Mouse (Mus musculus): ENCODE data around the gene Ikzf3. TPM values are rescaled to one million over a fixed set of nuclear protein-coding genes. Genes with fewer than 3 reads are reported as not detected.

Gene Ikzf3
- polyA plus RNA-seq, 1 experiment from 2014 or later: not detected

GRCm38 (mm10) chr11:98555124-98555700, 9.4 kb upstream of the Ikzf3 start:
- Histone ChIP-seq H3K4me3 (no peak overlapping the region), H3K4me1 (peaks cover 5% of the 10 kb centered on the region), H3K36me3 (no peaks in the 10 kb centered on the region), H3K27ac (no peak overlapping the region), H3K9me3 (replicated peaks) (no peaks in the 10 kb centered on the region), H3K27me3 (ENCODE audit: low read depth, poor library complexity, severe bottlenecking) (peaks cover 12% of the 10 kb centered on the region)
- 75% methylated on average over 12 of the region's 12 CpGs for WGBS
- DNase-seq (ENCODE audit: low spot score): no peak

- no peaks in the 10 kb centered on the region for H3K36me3 ChIP-seq
- no peak overlapping the region for H3K4me3 ChIP-seq
- peaks cover 19% of the 10 kb centered on the region for H3K27me3 ChIP-seq (ENCODE audit: low read depth, poor library complexity, severe bottlenecking)
- no peak for DNase-seq (ENCODE audit: low spot score)
- no peak overlapping the region for H3K27ac ChIP-seq
- H3K9me3 ChIP-seq (replicated peaks): no peaks in the 10 kb centered on the region
- H3K4me1 ChIP-seq: peaks cover 5% of the 10 kb centered on the region
- 89% methylated on average over 4 of the region's 4 CpGs for WGBS
Measured at GRCm38 (mm10) chr11:98553966-98554365, 8.1 kb upstream of the Ikzf3 start.

GRCm38 (mm10) chr11:98550975-98551828, 5.4 kb upstream of the Ikzf3 start, which contains the start of gene Zpbp2:
Gene Zpbp2 (plus strand): TSS chr11:98551097.
- peaks cover 46% of the 10 kb centered on the region for H3K27me3 ChIP-seq (ENCODE audit: low read depth, poor library complexity, severe bottlenecking)
- peaks cover 5% of the 10 kb centered on the region for H3K4me1 ChIP-seq
- H3K27ac ChIP-seq: peak within 1 kb of the TSS; percentile 88
- H3K4me3 ChIP-seq: peak within 1 kb of the TSS; percentile 69
- DNase-seq (ENCODE audit: low spot score): peak; percentile 97
- 1% methylated on average over 51 of the region's 51 CpGs for WGBS
- H3K36me3 ChIP-seq: no peaks in the 10 kb centered on the region
- H3K9me3 ChIP-seq (replicated peaks): no peaks in the 10 kb centered on the region

- H3K27ac ChIP-seq: peak overlapping the region; percentile 88
- H3K36me3 ChIP-seq: no peaks in the 10 kb centered on the region
- peak overlapping the region; percentile 69 for H3K4me3 ChIP-seq
- 19% methylated on average over 20 of the region's 20 CpGs for WGBS
- H3K9me3 ChIP-seq (replicated peaks): no peaks in the 10 kb centered on the region
- no peak for DNase-seq (ENCODE audit: low spot score)
- H3K27me3 ChIP-seq (ENCODE audit: low read depth, poor library complexity, severe bottlenecking): peaks cover 54% of the 10 kb centered on the region
- peaks cover 10% of the 10 kb centered on the region for H3K4me1 ChIP-seq
Measured at GRCm38 (mm10) chr11:98550311-98550974, 4.6 kb upstream of the Ikzf3 start.

- Histone ChIP-seq H3K4me1 (peaks cover 13% of the 10 kb centered on the region), H3K27ac (no peak overlapping the region), H3K9me3 (replicated peaks) (no peaks in the 10 kb centered on the region), H3K4me3 (no peak overlapping the region), H3K36me3 (no peaks in the 10 kb centered on the region), H3K27me3 (ENCODE audit: low read depth, poor library complexity, severe bottlenecking) (peaks cover 65% of the 10 kb centered on the region)
- DNase-seq (ENCODE audit: low spot score): no peak
- WGBS: 69% methylated on average over 4 of the region's 4 CpGs
Measured at GRCm38 (mm10) chr11:98549363-98549762, 3.5 kb upstream of the Ikzf3 start.

GRCm38 (mm10) chr11:98547308-98547693, 1.5 kb upstream of the Ikzf3 start:
- Histone ChIP-seq H3K27me3 (ENCODE audit: low read depth, poor library complexity, severe bottlenecking) (peaks cover 85% of the 10 kb centered on the region), H3K4me1 (peaks cover 13% of the 10 kb centered on the region), H3K27ac (no peak overlapping the region), H3K4me3 (no peak overlapping the region), H3K36me3 (no peaks in the 10 kb centered on the region), H3K9me3 (replicated peaks) (no peaks in the 10 kb centered on the region)
- 68% methylated on average over 3 of the region's 3 CpGs for WGBS
- no peak for DNase-seq (ENCODE audit: low spot score)

GRCm38 (mm10) chr11:98546529-98547307, 887 bp upstream of the Ikzf3 start:
- no peak overlapping the region for H3K27ac ChIP-seq
- no peaks in the 10 kb centered on the region for H3K36me3 ChIP-seq
- WGBS: 40% methylated on average over 12 of the region's 12 CpGs

GRCm38 (mm10) chr11:98544890-98545677, 747 bp downstream of the Ikzf3 start:
- Histone ChIP-seq H3K4me3 (peak overlapping the region; percentile 58), H3K27me3 (ENCODE audit: low read depth, poor library complexity, severe bottlenecking) (peaks cover 92% of the 10 kb centered on the region), H3K27ac (peak overlapping the region; percentile 50; the same call in 1 of the 2 replicates), H3K36me3 (no peaks in the 10 kb centered on the region), H3K4me1 (peaks cover 8% of the 10 kb centered on the region), H3K9me3 (replicated peaks) (no peaks in the 10 kb centered on the region)
- no peak for DNase-seq (ENCODE audit: low spot score)
- WGBS: 5% methylated on average over 16 of the region's 16 CpGs

More at GRCm38 (mm10) chr11:98546529-98547307, 887 bp upstream of the Ikzf3 start:
- DNase-seq (ENCODE audit: low spot score): no peak
- H3K4me1 ChIP-seq: peaks cover 13% of the 10 kb centered on the region
- no peak overlapping the region for H3K4me3 ChIP-seq
- peaks cover 91% of the 10 kb centered on the region for H3K27me3 ChIP-seq (ENCODE audit: low read depth, poor library complexity, severe bottlenecking)
- no peaks in the 10 kb centered on the region for H3K9me3 ChIP-seq (replicated peaks)

GRCm38 (mm10) chr11:98543414-98543813, 2.4 kb downstream of the Ikzf3 start:
- WGBS: 89% methylated on average over 1 of the region's 1 CpGs
- peaks cover 76% of the 10 kb centered on the region for H3K27me3 ChIP-seq (ENCODE audit: low read depth, poor library complexity, severe bottlenecking)

GRCm38 (mm10) chr11:98542553-98542952, 3.3 kb downstream of the Ikzf3 start:
- H3K27ac ChIP-seq: no peak overlapping the region
- WGBS: 77% methylated on average over 8 of the region's 8 CpGs
- H3K27me3 ChIP-seq (ENCODE audit: low read depth, poor library complexity, severe bottlenecking): peaks cover 67% of the 10 kb centered on the region
- H3K36me3 ChIP-seq: no peaks in the 10 kb centered on the region
- H3K4me3 ChIP-seq: no peak overlapping the region
- H3K9me3 ChIP-seq (replicated peaks): no peaks in the 10 kb centered on the region
- peaks cover 8% of the 10 kb centered on the region for H3K4me1 ChIP-seq
- DNase-seq (ENCODE audit: low spot score): no peak

More at GRCm38 (mm10) chr11:98543414-98543813, 2.4 kb downstream of the Ikzf3 start:
- no peak for DNase-seq (ENCODE audit: low spot score)
- Histone ChIP-seq H3K4me3 (no peak overlapping the region), H3K4me1 (peaks cover 8% of the 10 kb centered on the region), H3K36me3 (no peaks in the 10 kb centered on the region), H3K9me3 (replicated peaks) (no peaks in the 10 kb centered on the region), H3K27ac (no peak overlapping the region)

GRCm38 (mm10) chr11:98540319-98540718, 5.5 kb downstream of the Ikzf3 start:
- DNase-seq (ENCODE audit: low spot score): no peak
- H3K9me3 ChIP-seq (replicated peaks): no peaks in the 10 kb centered on the region
- 80% methylated on average over 5 of the region's 5 CpGs for WGBS

More at GRCm38 (mm10) chr11:98540319-98540718, 5.5 kb downstream of the Ikzf3 start:
- Histone ChIP-seq H3K27me3 (ENCODE audit: low read depth, poor library complexity, severe bottlenecking) (peaks cover 45% of the 10 kb centered on the region), H3K36me3 (no peaks in the 10 kb centered on the region), H3K4me3 (no peak overlapping the region), H3K4me1 (peaks cover 2% of the 10 kb centered on the region), H3K27ac (no peak overlapping the region)
